Mouse (Mus musculus) myocyte (in vitro differentiated cells): ENCODE data around the gene Sfta2. TPM values are rescaled to one million over a fixed set of nuclear protein-coding genes. Genes with fewer than 3 reads are reported as not detected.

Source experiments
- H3K27me3 ChIP-seq: one replicate; pipeline ENCODE4 v1.6.1; 2011; ENCODE audit not compliant: control insufficient read depth, insufficient read depth, insufficient read length
- H3K36me3 ChIP-seq: one replicate; pipeline ENCODE4 v1.6.1; 2011; ENCODE audit not compliant: control insufficient read depth, insufficient read depth
- H3K4me2 ChIP-seq: one replicate; pipeline ENCODE4 v1.6.1; 2011; ENCODE audit warnings: low read depth, control low read depth
- H3K4me3 ChIP-seq: one replicate; pipeline ENCODE4 v1.5.1; 2011; ENCODE audit warnings: mild to moderate bottlenecking, control low read depth, moderate library complexity
- H3K79me2 ChIP-seq: one replicate; pipeline ENCODE4 v1.6.1; 2011; ENCODE audit not compliant: control insufficient read depth, insufficient read depth
- H3ac ChIP-seq: one replicate; pipeline ENCODE4 v1.6.1; 2011; ENCODE audit not compliant: control insufficient read depth, insufficient read length
- CEBPB ChIP-seq: IDR thresholded peaks from 2 replicates; pipeline ENCODE4 v1.6.1; 2011; ENCODE audit warnings: mild to moderate bottlenecking, moderate library complexity; ENCODE audit not compliant: poor library complexity, insufficient read depth, severe bottlenecking
- E2F4 ChIP-seq: IDR thresholded peaks from one replicate; pipeline ENCODE4 v1.6.1; 2011; ENCODE audit warnings: mild to moderate bottlenecking, control low read depth, moderate library complexity; ENCODE audit not compliant: insufficient read depth
- MAX ChIP-seq: IDR thresholded peaks from one replicate; pipeline ENCODE4 v1.6.1; 2011; ENCODE audit warnings: low read depth, mild to moderate bottlenecking, control low read depth
- MYOD1 ChIP-seq, 3 experiments: IDR thresholded peaks; one replicate each; pipeline ENCODE4 v1.6.1; 2011; ENCODE audit warnings: control low read depth in 2 of 3, low read depth in 2 of 3, mild to moderate bottlenecking in 2 of 3, moderate library complexity in 1 of 3; ENCODE audit not compliant: insufficient read length in 2 of 3, control insufficient read depth in 1 of 3
- MYOG ChIP-seq, 3 experiments: IDR thresholded peaks; one replicate each; pipeline ENCODE4 v1.6.1; 2011; ENCODE audit warnings: control low read depth in 2 of 3, low read depth in 2 of 3, mild to moderate bottlenecking in 2 of 3; ENCODE audit not compliant: insufficient read length in 2 of 3, control insufficient read depth in 1 of 3, insufficient read depth in 1 of 3
- POLR2A ChIP-seq: IDR thresholded peaks from one replicate; pipeline ENCODE4 v1.6.1; 2011; ENCODE audit warnings: low read depth, mild to moderate bottlenecking, control low read depth, moderate library complexity; ENCODE audit not compliant: insufficient read length
- POLR2AphosphoS2 ChIP-seq: IDR thresholded peaks from one replicate; pipeline ENCODE4 v1.6.1; 2011; ENCODE audit warnings: low read depth, control low read depth; ENCODE audit not compliant: insufficient read length
- REST ChIP-seq: IDR thresholded peaks from one replicate; pipeline ENCODE4 v1.6.1; 2011; ENCODE audit warnings: mild to moderate bottlenecking, control low read depth, moderate library complexity; ENCODE audit not compliant: insufficient read depth, insufficient read length
- SRF ChIP-seq: IDR thresholded peaks from one replicate; pipeline ENCODE4 v1.6.1; 2011; ENCODE audit warnings: low read depth; ENCODE audit not compliant: control insufficient read depth, insufficient read length
- TCF12 ChIP-seq: IDR thresholded peaks from one replicate; pipeline ENCODE4 v1.6.1; 2011; ENCODE audit warnings: mild to moderate bottlenecking, control low read depth; ENCODE audit not compliant: poor library complexity, insufficient read depth, severe bottlenecking
- TCF3 ChIP-seq: IDR thresholded peaks from one replicate; pipeline ENCODE4 v1.6.1; 2011; ENCODE audit warnings: low read depth, control low read depth; ENCODE audit not compliant: insufficient read length
- USF1 ChIP-seq: IDR thresholded peaks from one replicate; pipeline ENCODE4 v1.6.1; 2011; ENCODE audit warnings: low read depth, mild to moderate bottlenecking, control low read depth, moderate library complexity
- polyA plus RNA-seq: library from polyadenylated mRNA; unstranded; fragments of >200 nt; fragmentation: generic; extraction: Trizol; gene quantifications from one replicate; pipeline ENCODE4 v1.2.1, GENCODE M21; 2012; ENCODE audit warnings: missing spikeins

Gene Sfta2
- polyA plus RNA-seq, result not detected

DNA sequence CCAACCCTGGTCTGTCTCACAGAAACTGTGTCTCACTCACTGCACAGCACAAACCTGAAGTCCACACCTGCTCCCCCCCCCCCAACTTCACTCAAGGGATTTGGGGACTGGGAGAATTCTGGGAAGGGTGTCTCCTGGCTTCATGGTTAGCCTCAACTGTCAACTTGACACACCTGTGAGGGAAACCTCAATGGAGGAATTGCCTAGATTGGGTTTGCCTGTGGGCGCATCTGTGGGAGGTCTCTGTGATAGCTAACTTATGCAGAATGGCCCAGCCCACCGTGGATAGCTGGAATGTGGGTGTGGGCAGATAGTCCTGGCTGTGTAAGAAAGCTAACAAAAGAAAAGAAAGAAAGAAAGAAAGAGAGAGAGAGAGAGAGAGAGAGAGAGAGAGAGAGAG, at the start of gene Sfta2:
Gene Sfta2, plus strand, starts transcription at position 301 of the 400 bp plus-strand sequence.
- no peaks in the 10 kb centered on the region for H3K27me3 ChIP-seq
- H3ac ChIP-seq, result no peak within 1 kb of the TSS
- no peak within 1 kb of the TSS for H3K4me2 ChIP-seq
- H3K4me3 ChIP-seq, result no peak within 1 kb of the TSS
- TF ChIP-seq TCF12 (no peak), SRF (no peak), POLR2A (no peak), POLR2AphosphoS2 (no peak), E2F4 (no peak), MAX (no peak)
- no peaks in the 10 kb centered on the region for H3K36me3 ChIP-seq
- no peaks in the 10 kb centered on the region for H3K79me2 ChIP-seq

- TF ChIP-seq REST, result no peak
- no peak for TF ChIP-seq MAX
- no peak for TF ChIP-seq TCF12
- peak; percentile 80 for TF ChIP-seq POLR2A
- TF ChIP-seq TCF3, result no peak
- peak in 1 of 3 experiments; percentile 8 for TF ChIP-seq MYOG (IDR thresholded peaks at IDR 0.05; ENCODE audit: control insufficient read depth in 1 of 3, insufficient read depth in 1 of 3, insufficient read length in 2 of 3, low read depth in 2 of 3)
- TF ChIP-seq USF1, result no peak
- TF ChIP-seq MYOD1 (IDR thresholded peaks at IDR 0.05; ENCODE audit: control insufficient read depth in 1 of 3, insufficient read length in 2 of 3, low read depth in 2 of 3), result peak in 1 of 3 experiments; percentile 10
- TF ChIP-seq SRF, result no peak
- TF ChIP-seq E2F4, result no peak
- TF ChIP-seq CEBPB, result peak; percentile 76
- TF ChIP-seq POLR2AphosphoS2, result peak; percentile 79
- Histone ChIP-seq H3K79me2 (no peaks in the 10 kb centered on the region), H3K27me3 (no peaks in the 10 kb centered on the region), H3ac (no peak within 1 kb of the TSS), H3K36me3 (no peaks in the 10 kb centered on the region), H3K4me2 (peak within 1 kb of the TSS; percentile 75), H3K4me3 (peak within 1 kb of the TSS; percentile 33)
Measured at GRCm38 (mm10) chr17:35551881-35552414, 49.4 kb upstream of the Sfta2 start, which contains the start of gene Cdsn. TSS of gene Cdsn (plus strand) at chr17:35552128.

- Histone ChIP-seq H3K4me3 (no peak overlapping the region), H3K27me3 (no peaks in the 10 kb centered on the region), H3K4me2 (no peak overlapping the region), H3K79me2 (no peaks in the 10 kb centered on the region), H3K36me3 (no peaks in the 10 kb centered on the region), H3ac (no peak overlapping the region)
- TF ChIP-seq MYOD1 (IDR thresholded peaks at IDR 0.05; ENCODE audit: control insufficient read depth in 1 of 3, insufficient read length in 2 of 3, low read depth in 2 of 3) (no peak), USF1 (no peak), MYOG (IDR thresholded peaks at IDR 0.05; ENCODE audit: control insufficient read depth in 1 of 3, insufficient read depth in 1 of 3, insufficient read length in 2 of 3, low read depth in 2 of 3) (no peak), POLR2A (no peak), MAX (no peak), TCF3 (no peak), E2F4 (no peak), TCF12 (no peak), POLR2AphosphoS2 (no peak), REST (no peak), CEBPB (no peak), SRF (no peak)
Measured at GRCm38 (mm10) chr17:35554321-35554720, 47.0 kb upstream of the Sfta2 start.

GRCm38 (mm10) chr17:35554761-35555397, 46.5 kb upstream of the Sfta2 start:
- Histone ChIP-seq H3K4me3 (no peak overlapping the region), H3K79me2 (no peaks in the 10 kb centered on the region), H3K36me3 (no peaks in the 10 kb centered on the region), H3K27me3 (no peaks in the 10 kb centered on the region), H3ac (no peak overlapping the region), H3K4me2 (no peak overlapping the region)
- no peak for TF ChIP-seq E2F4
- TF ChIP-seq MAX, result no peak
- no peak for TF ChIP-seq MYOG (IDR thresholded peaks at IDR 0.05; ENCODE audit: control insufficient read depth in 1 of 3, insufficient read depth in 1 of 3, insufficient read length in 2 of 3, low read depth in 2 of 3)
- no peak for TF ChIP-seq MYOD1 (IDR thresholded peaks at IDR 0.05; ENCODE audit: control insufficient read depth in 1 of 3, insufficient read length in 2 of 3, low read depth in 2 of 3)
- no peak for TF ChIP-seq POLR2AphosphoS2
- no peak for TF ChIP-seq POLR2A
- TF ChIP-seq REST, result no peak
- no peak for TF ChIP-seq CEBPB

DNA sequence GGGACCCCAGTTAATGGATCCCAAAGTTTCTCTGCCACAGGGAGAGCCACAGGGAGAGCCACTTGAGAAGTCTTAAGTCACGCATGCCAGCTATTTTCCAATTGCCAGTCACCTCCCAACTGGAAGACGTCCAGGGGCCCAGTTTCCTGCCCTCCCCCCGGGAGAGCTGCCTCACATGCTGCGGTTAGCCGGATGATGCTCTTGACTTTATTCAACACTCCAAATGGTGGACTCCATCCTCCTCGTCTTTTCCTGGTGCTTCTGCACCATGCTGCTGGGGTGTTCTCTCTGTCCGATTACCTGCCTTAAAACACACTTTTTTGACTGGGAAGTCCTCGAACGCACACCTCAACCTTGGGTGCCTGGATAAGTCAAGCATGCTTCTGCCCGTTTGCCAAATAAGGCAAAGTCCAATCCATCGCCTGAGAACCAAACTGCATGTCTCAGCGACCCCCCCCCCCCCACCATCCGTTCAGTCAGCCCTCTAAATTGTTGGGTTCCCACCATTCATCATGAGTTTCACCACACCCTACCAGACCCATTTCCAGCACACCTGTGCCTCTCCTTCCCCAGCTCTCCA, 45.1 kb upstream of the Sfta2 start:
- Histone ChIP-seq H3ac (no peak overlapping the region), H3K36me3 (no peaks in the 10 kb centered on the region), H3K27me3 (no peaks in the 10 kb centered on the region), H3K79me2 (no peaks in the 10 kb centered on the region), H3K4me2 (no peak overlapping the region), H3K4me3 (no peak overlapping the region)
- TF ChIP-seq MYOD1 (IDR thresholded peaks at IDR 0.05; ENCODE audit: control insufficient read depth in 1 of 3, insufficient read length in 2 of 3, low read depth in 2 of 3), result no peak
- TF ChIP-seq USF1, result no peak
- no peak for TF ChIP-seq E2F4
- TF ChIP-seq POLR2A, result no peak
- no peak for TF ChIP-seq CEBPB
- TF ChIP-seq MAX, result no peak
- TF ChIP-seq REST, result no peak
